Mouse (Mus musculus) G1E-ER4 (cell line): Measurements from ENCODE around the gene St6galnac1. TPM values are rescaled to one million over a fixed set of nuclear protein-coding genes. Genes with fewer than 3 reads are reported as not detected.

Experiments
- GATA1 ChIP-seq: IDR thresholded peaks from one replicate; pipeline ENCODE4 v1.8.0; 2012; ENCODE audit warnings: low read length, inconsistent platforms
- polyA plus RNA-seq: library from polyadenylated mRNA; stranded (reverse); fragments of >175 nt; gene quantifications from 2 replicates; pipeline ENCODE4 v1.2.3, GENCODE M21; 2012

Gene St6galnac1
- polyA plus RNA-seq, 1 experiment: not detected

GRCm38 (mm10) chr11:116810528-116810927 lies 35.2 kb upstream of the St6galnac1 start:
- TF ChIP-seq GATA1: no peak

GRCm38 (mm10) chr11:116809520-116809919 lies 34.2 kb upstream of the St6galnac1 start:
- TF ChIP-seq GATA1: no peak

GRCm38 (mm10) chr11:116808811-116809395 lies 33.6 kb upstream of the St6galnac1 start:
- no peak for TF ChIP-seq GATA1

- no peak for TF ChIP-seq GATA1
Observed at GRCm38 (mm10) chr11:116807938-116808606, 32.8 kb upstream of the St6galnac1 start.

DNA sequence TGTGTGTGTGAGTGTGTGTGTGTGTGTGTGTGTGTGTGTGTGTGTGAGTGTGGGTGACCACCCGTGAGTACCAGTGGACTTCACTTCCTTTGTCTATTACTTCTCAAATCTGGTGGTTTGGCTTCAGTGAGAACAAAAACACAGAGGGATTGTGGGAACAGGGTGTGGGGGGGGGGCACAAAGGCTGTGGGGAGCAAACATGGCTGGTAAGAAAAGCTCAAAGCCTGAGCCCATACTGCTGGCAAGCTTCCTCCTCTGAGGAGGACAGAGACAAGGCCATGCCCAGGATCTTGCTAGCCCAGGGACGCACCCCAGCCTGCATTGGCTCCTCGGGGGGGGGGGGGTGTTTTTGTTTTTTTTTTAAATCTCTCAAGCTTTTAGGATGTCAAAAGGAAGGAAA lies 32.2 kb upstream of the St6galnac1 start:
- TF ChIP-seq GATA1: no peak

DNA sequence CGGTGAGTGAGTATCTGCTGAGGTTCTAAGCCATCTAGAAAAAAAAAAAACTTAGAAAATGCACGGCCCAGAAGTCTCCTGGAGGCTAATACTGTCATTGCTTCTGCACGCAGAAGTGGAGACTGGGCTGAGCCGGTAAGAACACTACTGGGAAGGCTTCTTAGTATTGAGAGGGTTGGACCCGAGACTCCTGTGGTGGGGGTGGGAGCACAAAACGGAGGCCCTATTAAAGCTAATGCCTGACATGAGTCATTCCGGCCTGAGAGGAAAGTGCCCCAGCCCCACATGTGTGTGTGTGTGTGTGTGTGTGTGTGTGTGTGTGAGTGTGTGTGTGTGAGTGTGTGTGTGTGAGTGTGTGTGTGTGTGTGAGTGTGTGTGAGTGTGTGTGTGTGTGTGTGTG lies 31.8 kb upstream of the St6galnac1 start:
- no peak for TF ChIP-seq GATA1

GRCm38 (mm10) chr11:116806136-116807071 lies 31.1 kb upstream of the St6galnac1 start:
- TF ChIP-seq GATA1: no peak

GRCm38 (mm10) chr11:116802709-116803108 lies 27.4 kb upstream of the St6galnac1 start:
- TF ChIP-seq GATA1: no peak

DNA sequence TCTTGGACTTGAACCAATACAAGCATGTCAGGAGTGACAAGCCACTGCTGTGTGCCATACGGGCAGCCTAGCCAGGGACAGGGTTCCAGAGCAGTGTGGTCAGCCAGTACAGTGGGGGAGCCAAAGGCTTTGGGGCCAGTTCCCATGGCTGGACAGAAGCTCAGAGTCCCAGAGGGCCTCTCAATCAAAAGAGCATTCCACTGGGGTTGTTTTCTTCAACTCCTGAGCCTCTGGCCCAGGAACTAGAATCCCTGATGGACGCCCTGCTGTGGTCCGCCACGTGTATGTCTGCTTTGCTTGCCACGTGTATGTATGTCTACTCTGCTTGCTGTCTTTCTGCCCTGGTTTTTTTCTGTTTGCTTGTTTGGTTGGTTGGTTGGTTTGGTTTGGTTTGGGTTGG lies 25.8 kb upstream of the St6galnac1 start:
- TF ChIP-seq GATA1: no peak

DNA sequence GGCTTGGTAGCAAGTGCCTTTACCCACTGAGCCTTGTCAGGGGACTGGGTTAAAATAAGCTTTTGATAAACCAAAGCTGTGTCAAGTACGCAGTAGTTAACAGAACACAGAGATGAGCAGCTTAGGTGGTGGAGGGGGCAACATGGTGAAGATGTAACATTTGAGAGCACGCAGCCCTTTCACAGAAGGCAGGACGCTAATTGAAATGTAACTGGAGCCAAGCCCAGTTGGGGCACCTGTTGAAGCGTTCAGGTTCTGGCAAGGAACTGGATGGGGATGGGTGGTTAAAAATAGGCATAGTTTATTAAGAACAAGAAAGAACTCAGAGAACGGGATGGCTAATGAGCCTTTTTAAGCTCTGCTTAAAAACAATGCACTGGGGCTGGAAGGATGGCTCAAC lies 24.1 kb upstream of the St6galnac1 start:
- no peak for TF ChIP-seq GATA1

GRCm38 (mm10) chr11:116784221-116784620 lies 8.9 kb upstream of the St6galnac1 start:
- no peak for TF ChIP-seq GATA1

DNA sequence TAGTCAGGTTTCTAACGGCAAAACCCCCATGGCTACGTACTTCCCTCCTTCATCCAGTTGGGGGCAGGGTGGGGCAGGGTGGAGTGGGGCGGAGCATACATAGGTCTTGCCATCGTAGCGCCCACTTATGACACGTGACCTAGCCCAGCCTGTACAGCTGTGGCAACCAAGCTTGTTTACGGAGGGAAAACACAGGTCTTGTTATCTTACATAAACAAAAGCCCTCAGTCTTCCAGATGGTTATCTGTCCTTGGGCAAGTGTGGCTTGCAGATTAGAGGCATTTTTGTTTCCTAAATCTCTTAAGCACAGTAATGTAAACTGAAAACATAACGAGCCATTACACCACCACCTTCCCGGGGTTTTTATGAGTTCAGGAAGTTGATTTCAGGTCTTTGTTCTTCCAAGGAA lies 7.4 kb upstream of the St6galnac1 start:
- peak; percentile 73 for TF ChIP-seq GATA1

DNA sequence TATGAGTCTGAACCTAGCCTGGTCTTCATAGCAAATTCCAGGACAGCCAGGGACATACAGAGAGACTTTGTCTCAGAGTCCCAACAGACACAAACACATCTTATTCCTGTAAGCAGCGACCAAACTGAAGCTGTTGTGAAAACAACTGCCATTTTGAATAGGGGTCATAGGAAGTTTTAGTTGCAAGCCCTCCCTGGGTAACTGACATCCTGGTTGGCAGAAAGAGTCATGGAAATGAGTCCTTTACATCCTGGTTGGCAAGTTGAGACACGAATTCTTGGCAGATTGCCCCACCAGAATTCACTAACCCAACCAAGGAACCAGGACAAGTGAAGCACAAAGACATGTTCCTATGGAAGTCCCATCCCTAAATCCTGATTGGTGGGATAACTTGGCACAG lies 2.1 kb downstream of the St6galnac1 start:
- no peak for TF ChIP-seq GATA1

- no peak for TF ChIP-seq GATA1
Observed at GRCm38 (mm10) chr11:116769873-116770272, 5.4 kb downstream of the St6galnac1 start.

- no peak for TF ChIP-seq GATA1
Observed at GRCm38 (mm10) chr11:116764946-116765345, 10.4 kb downstream of the St6galnac1 start.

DNA sequence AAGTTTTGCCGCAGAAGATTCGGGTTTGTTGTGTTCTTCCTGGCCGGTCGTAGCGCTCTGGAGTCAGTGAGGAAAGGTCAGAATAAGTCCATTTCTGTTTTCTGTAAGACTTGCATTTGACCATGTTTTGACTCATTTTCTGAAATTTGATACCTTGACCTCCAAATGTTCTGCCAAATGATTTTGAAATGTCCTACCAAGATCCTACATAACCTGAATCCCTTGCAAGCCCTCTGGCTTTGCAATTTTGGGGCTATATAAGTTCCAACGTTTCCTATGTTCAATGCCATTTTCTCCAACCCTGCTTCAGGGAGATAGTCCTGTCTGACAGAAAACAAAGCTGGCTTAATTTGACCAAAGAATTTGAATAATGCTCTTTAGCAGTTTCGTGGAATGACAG lies 11.0 kb downstream of the St6galnac1 start:
- TF ChIP-seq GATA1: no peak
